Mouse (Mus musculus) layer of hippocampus, postnatal 36 days (tissue): ENCODE data around the gene Rhbdd1. TPM values are rescaled to one million over a fixed set of nuclear protein-coding genes. Genes with fewer than 3 reads are reported as not detected.

Experiments used
- DNase-seq, 2 experiments: peaks; one replicate each; pipeline ENCODE4 v3.0.0; 2022
- total RNA-seq, 2 experiments: library from RNA; stranded (reverse); gene quantifications; 2 replicates each; pipeline ENCODE4 v1.2.3; 2021

Gene Rhbdd1
- total RNA-seq, 2 experiments from 2014 or later, result 7.7 to 7.8 TPM

- DNase-seq, result no peak
Measured at GRCm38 (mm10) chr1:82433649-82434005, 117.4 kb downstream of the Rhbdd1 start.

DNA sequence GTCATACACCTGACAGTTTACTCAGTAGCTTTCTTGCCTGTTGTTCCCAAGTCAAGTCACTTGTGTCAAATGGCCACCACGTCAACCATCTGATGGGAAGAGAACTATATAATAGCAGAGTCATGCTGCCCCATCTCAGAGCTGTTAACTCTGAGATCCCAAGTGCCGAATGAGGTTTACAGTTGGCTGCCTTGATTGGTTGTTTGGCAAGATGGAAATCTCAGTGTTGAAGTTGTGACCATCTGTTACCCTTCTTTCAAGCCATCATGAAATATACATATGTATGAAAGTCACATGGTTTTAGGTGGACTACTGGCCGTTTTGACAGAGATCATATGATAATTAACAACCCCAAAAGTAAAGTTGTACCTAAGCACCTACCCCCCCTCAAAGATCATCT, 121.0 kb downstream of the Rhbdd1 start:
- no peak for DNase-seq

- no peak for DNase-seq
Measured at GRCm38 (mm10) chr1:82440123-82440522, 123.9 kb downstream of the Rhbdd1 start.

GRCm38 (mm10) chr1:82443517-82443916, 127.3 kb downstream of the Rhbdd1 start:
- no peak for DNase-seq

- DNase-seq, result no peak
Measured at GRCm38 (mm10) chr1:82446049-82446448, 129.8 kb downstream of the Rhbdd1 start.

DNA sequence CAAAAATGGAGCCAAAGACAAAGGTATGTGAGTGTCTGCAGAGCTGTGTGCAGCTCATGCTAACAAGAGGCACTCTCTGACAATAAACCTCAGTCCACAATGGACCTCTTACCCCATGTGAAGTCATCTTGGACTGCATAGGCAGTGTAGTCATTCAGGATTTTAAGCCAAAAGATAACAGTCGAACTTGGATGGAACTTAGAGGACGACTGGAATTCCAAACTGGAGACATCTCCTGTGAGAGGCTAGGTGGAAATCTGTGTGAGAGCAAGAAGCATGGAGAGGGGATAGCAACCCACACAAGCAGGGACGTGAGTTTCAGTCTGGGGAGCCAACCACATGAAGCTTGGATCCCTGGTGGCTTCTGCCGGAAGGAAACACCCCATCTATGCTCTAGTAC, 133.6 kb downstream of the Rhbdd1 start:
- no peak for DNase-seq

DNA sequence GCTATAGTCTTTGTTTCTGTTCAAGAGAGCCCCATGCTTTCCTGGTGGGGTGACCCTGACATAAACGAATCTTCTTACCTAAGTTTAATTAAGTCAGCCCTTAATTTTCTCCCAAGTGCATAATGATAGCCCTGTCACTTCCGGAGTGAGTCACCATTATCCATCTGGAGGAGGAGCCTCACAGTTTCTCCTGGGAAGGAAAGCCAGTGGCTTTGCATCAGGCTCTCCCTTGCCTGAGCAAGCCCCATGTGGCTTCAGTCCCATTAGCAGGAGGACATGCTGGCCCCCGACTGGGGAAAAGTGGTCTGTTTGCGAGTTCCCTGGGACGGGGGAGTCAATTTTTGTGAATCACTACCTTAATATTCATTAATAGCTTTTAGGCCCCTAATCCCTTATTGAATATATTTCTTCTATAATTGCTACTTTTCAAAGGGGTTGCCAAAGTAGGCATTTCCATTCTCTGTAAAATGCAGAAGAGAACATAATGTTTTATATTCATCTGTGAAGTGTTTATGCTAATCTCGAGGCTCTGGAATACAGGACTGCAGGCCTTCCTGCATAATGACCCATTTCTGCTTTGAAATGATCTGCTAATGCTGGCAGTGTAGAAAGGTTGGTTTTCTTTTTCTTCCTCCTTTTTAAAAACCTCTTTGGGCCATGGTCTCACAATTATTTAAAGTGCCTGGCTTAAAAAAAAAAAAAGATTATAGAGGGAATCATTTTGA, 135.8 kb downstream of the Rhbdd1 start:
- no peak for DNase-seq

DNA sequence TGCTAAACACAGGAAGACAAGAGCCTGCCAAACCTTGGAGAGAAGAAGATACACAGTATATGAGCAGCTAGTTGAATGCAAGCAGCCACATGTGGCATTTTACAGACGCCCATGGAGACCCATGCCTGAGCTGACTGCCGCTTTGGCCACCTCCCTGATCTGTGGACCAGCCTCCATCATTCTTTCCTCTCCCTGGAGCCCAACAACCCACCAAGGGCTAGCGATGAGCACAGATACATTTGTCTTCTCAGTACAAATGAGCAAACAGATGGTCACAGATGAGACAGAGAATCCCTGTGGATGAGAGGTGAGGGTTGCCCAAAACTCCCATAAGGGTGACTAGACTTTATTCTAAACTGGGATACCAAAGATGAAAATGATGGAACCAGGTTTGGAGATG, 137.8 kb downstream of the Rhbdd1 start:
- DNase-seq, result no peak

DNA sequence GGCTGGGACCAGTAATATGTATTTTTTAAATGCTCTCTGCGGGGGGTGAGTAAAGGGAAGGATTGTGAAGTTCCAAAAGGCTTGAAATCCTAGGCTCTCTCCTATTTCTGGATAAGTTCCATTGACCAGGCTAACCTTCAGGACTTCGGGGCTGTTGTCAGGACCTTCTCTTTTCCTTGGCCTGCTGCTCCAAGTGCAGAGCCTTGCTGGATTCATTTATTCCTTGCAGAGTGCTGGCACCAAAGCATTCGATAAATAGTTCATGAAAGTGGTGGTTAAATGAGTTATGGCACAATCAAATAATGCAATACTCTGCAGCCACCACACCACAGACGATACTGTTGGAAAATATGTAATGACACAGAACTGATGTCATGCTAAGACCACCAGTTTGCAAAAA, 143.1 kb downstream of the Rhbdd1 start:
- no peak for DNase-seq

DNA sequence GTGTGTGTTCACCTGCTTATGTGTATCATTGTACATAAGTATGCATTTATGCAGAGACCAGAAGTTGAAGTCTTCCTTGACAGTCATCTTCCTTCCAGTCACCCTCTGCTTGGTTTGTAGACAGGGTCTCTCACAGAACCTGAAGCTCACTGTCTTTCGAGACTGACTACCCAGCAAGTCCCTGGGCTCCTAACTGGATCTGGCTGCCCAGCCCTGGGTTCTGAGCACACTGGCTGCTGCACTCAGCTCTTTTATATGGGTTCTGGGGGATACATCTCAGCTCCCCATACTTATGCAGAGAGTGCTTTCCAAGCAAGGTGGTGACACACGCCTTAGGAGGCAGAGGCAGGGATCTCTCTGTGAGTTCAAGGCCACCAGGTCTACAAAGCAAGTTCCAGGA, 143.7 kb downstream of the Rhbdd1 start:
- DNase-seq, result no peak

GRCm38 (mm10) chr1:82461041-82461440, 144.8 kb downstream of the Rhbdd1 start:
- DNase-seq, result no peak

DNA sequence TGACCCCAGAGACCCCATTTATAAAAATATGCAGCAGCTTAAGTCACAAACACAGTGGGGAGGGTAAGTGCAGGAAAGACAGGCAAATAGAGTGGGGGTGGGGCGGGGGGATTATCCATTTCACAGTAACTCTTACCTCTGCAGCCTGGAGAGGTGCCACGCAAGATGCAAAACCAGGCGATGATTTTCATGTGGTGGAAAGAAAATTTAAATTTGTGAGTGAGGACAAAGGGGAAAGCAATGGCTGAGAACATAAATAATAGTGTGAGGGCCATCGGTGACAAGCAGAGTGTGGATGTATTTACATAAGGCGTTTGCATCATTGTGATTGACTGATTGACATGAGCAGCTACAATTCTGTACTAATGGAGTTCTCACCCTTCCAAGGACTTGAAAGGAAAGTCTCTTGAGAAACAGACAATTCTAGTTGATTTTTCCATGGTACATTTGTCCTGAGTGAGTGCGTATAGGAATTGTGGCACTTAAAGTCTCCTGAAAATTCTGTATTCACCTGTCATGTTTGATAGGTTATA, 149.1 kb downstream of the Rhbdd1 start:
- no peak for DNase-seq

DNA sequence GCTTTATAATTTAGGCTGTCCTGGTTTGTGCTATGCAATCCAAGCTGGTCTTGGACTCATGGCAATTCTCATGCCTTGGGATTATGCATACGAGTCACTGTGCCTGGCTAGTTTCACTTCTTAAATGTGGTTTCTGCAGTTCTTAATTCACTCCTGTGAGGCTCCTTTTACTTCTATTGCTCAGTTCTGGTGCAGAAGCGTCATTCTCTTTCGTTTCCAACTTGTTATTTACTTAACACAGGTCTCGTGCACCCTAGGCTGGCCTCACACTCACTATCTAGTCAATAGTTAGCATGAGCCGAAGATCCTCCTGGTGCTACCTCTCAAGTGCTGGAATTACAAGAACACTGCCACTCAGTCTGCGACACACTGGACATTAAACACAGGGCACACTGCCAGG, 152.6 kb downstream of the Rhbdd1 start:
- no peak for DNase-seq

DNA sequence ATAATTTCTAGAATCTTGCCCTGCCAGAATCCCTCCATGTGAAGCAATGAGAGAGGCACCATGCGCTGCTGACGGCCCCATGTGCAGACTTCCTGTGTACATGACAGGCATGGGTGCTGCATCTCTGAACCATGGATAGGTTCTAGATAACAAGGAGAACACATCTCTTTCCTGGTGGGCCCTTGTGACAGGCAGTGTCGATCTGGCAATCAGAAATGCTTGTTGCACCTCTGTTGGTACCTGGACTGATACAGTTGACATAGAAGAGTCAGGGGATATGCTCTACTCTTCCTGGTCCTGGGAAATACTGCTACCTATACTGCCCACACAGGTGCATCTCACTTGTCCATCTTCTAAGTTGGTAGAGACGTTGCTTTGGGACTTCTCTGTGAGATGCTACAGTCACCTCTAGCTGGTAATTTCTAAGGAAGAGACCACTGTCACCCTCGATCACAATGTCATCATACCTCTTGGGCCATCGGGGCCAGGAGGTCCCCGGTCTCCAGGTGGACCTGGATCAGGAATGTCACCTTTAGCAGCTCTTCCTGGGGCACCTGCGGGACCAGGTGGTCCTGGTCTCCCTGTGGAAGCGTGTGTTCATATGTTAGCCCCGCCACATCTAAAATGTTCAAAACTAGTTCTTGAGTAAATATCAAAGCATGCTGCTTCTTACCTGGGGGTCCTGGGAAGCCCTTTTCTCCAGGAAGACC, 154.4 kb downstream of the Rhbdd1 start:
- DNase-seq, result no peak

- DNase-seq, result no peak
Measured at GRCm38 (mm10) chr1:82473467-82473866, 157.2 kb downstream of the Rhbdd1 start.

DNA sequence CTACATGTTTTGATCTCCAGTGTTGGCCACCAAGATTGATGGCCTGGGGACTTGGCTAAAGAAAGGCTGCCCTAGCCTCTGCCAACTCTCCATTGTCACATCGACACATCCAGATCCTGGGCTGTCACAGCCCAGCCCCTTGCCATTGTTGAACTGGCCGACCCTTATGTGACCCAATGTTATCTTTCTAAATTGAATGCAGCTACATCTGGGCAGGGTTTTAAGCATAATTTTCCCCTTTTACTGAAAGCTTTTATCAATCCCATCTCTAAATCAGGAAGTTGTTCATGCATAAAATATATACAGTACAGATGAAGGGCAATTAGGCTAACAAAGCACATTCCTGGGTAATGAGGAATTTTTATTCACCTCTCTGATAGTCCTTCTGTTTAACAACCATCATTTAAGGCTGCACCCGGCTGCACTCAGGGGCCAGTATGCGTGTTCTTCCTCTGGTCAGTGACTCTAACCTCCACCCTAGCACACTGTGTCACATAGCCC, 158.3 kb downstream of the Rhbdd1 start:
- no peak for DNase-seq

GRCm38 (mm10) chr1:82475254-82475653, 159.0 kb downstream of the Rhbdd1 start:
- DNase-seq, result no peak

GRCm38 (mm10) chr1:82475821-82476220, 159.6 kb downstream of the Rhbdd1 start:
- DNase-seq, result no peak

- peak in 1 of 2 experiments; percentile 42 for DNase-seq
Measured at GRCm38 (mm10) chr1:82476256-82476655, 160.0 kb downstream of the Rhbdd1 start.

GRCm38 (mm10) chr1:82476746-82477145, 160.5 kb downstream of the Rhbdd1 start:
- no peak for DNase-seq

DNA sequence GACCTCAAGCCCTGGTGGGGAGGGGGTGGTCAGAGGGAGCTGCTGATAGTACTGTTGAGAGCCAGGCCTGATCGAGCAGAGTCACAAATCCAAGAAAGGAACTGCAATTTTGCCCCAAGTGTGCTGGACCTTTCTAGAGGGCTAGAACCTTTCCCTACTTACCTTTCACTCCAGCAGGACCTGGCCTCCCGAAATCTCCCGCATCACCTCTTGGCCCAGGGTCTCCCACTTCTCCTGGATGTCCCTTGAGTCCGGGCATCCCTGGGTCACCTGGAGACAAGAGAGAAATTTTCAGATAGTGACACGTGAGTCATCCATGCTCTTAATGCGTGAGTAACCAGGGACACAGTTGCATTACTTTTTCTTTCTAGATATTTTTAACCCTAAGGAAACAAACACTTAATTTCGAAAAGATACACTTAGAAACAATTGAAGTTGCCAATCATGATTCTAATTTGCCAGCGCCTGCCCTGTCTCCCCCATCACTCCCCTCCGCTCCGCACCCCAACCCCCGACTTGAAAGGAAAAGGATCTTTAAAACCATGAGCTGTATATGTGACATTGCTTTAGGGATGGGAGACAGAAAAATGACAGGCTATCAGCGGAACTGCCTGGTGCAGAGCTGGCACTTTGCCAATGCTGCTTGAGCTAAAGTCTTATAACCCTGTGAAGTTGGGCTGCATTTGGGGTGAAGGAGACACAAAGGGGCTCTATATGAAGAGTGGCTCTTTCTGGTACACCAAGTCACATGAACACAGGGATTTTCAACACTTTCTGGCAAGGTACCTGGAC, 163.6 kb downstream of the Rhbdd1 start:
- DNase-seq, result no peak

GRCm38 (mm10) chr1:82482371-82482770, 166.1 kb downstream of the Rhbdd1 start:
- no peak for DNase-seq

GRCm38 (mm10) chr1:82486371-82486770, 170.1 kb downstream of the Rhbdd1 start:
- DNase-seq, result no peak
